Mouse (Mus musculus) right cerebral cortex, postnatal 36 days (tissue): ENCODE data around the gene Olfr826.
"Not testable (repeated sequence)": the region's sequence is repeated elsewhere in the genome, so short reads cannot be mapped to it uniquely, and the experiment has no call there.

ENCODE experiments used
- DNase-seq, 2 experiments: peaks; one replicate each; pipeline ENCODE4 v3.0.0; 2022; ENCODE audit warnings: low spot score in 2 of 2, mixed read lengths in 1 of 2

The Olfr826 gene

GRCm38 (mm10) chr10:130184086-130184485, at the start of gene Olfr826:
Gene Olfr826 (minus strand): TSS chr10:130184186.
- DNase-seq = no peak

GRCm38 (mm10) chr10:130232117-130232516, 48.1 kb upstream of the Olfr826 start:
- no peak for DNase-seq

GRCm38 (mm10) chr10:130229584-130229983, 45.6 kb upstream of the Olfr826 start:
- DNase-seq = no peak

- DNase-seq = peak; percentile 8
Measured at GRCm38 (mm10) chr10:130228246-130228645, 44.3 kb upstream of the Olfr826 start.

- no peak for DNase-seq
Measured at GRCm38 (mm10) chr10:130225034-130225433, 41.0 kb upstream of the Olfr826 start.

GRCm38 (mm10) chr10:130214303-130214702, 30.3 kb upstream of the Olfr826 start, which contains the start of gene Olfr827:
Gene Olfr827 (minus strand): TSS chr10:130214403.
- DNase-seq = no peak

- DNase-seq = no peak
Measured at GRCm38 (mm10) chr10:130166666-130167065, 17.3 kb downstream of the Olfr826 start, which contains the start of gene Olfr825. Gene Olfr825 (minus strand): TSS chr10:130166766.

- DNase-seq = no peak
Measured at GRCm38 (mm10) chr10:130165196-130165595, 18.8 kb downstream of the Olfr826 start.

- DNase-seq = no peak
Measured at GRCm38 (mm10) chr10:130144121-130144520, 39.9 kb downstream of the Olfr826 start.

- DNase-seq = not testable (repeated sequence)
Measured at GRCm38 (mm10) chr10:130142481-130142880, 41.5 kb downstream of the Olfr826 start.

GRCm38 (mm10) chr10:130134811-130135210, 49.2 kb downstream of the Olfr826 start:
- no peak for DNase-seq

GRCm38 (mm10) chr10:130129900-130130299, 54.1 kb downstream of the Olfr826 start, which contains the start of gene Olfr824:
Gene Olfr824 (minus strand): TSS chr10:130130000.
- DNase-seq = not testable (repeated sequence)
